Mouse (Mus musculus) myocyte (in vitro differentiated cells): Measurements from ENCODE around the gene Dnajb13.

Experiments used
- E2F4 ChIP-seq: IDR thresholded peaks from one replicate; pipeline ENCODE4 v1.6.1; 2011; ENCODE audit warnings: mild to moderate bottlenecking, control low read depth, moderate library complexity; ENCODE audit not compliant: insufficient read depth
- MAX ChIP-seq: IDR thresholded peaks from one replicate; pipeline ENCODE4 v1.6.1; 2011; ENCODE audit warnings: low read depth, mild to moderate bottlenecking, control low read depth
- POLR2A ChIP-seq: IDR thresholded peaks from one replicate; pipeline ENCODE4 v1.6.1; 2011; ENCODE audit warnings: low read depth, mild to moderate bottlenecking, control low read depth, moderate library complexity; ENCODE audit not compliant: insufficient read length
- POLR2AphosphoS2 ChIP-seq: IDR thresholded peaks from one replicate; pipeline ENCODE4 v1.6.1; 2011; ENCODE audit warnings: low read depth, control low read depth; ENCODE audit not compliant: insufficient read length
- USF1 ChIP-seq: IDR thresholded peaks from one replicate; pipeline ENCODE4 v1.6.1; 2011; ENCODE audit warnings: low read depth, mild to moderate bottlenecking, control low read depth, moderate library complexity

DNA sequence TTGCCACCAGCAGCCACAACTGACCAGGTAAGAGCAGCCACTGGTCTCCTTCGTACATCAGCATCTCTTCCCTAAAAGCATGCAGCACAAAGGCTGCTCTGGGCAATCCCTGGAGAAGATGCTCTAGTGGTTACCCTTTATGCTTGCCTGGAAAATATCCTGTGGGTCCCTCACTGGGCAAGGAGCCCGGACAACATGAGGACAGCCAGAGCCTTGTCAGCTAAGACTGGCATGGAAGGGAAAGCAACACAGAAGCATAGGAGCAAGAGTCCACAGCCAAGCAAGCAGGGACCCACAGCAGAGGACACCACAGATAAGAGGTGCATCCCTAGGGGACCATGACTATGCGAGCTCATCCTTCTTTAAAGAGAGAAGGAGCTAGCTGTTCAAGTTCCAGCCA is 54.9 kb downstream of the Dnajb13 start:
- TF ChIP-seq POLR2A (no peak), E2F4 (no peak), POLR2AphosphoS2 (no peak), USF1 (no peak), MAX (no peak)
